Mouse (Mus musculus): ENCODE data around the gene AI593442. TPM values are rescaled to one million over a fixed set of nuclear protein-coding genes. Genes with fewer than 3 reads are reported as not detected.
A peak's percentile ranks its signal among the peaks of the same experiment; 100 is the strongest.

Gene AI593442
- total and polyA plus RNA-seq, 2 experiments, result not detected

- 1% methylated on average over 28 of the region's 28 CpGs for WGBS
- Histone ChIP-seq H3K9ac (ENCODE audit: low read depth, low read length) (no peak overlapping the region), H3K4me3 (ENCODE audit: insufficient read depth, low read depth, low read length) (no peak overlapping the region), H3K79me2 (ENCODE audit: control insufficient read depth, insufficient read depth, low read length) (no peaks in the 10 kb centered on the region), H3K36me3 (ENCODE audit: control insufficient read depth, insufficient read depth, low read length) (no peaks in the 10 kb centered on the region), H3K27me3 (ENCODE audit: control insufficient read depth, insufficient read depth, low read length) (peaks cover 13% of the 10 kb centered on the region; the same call in 1 of the 2 replicates), H3K4me1 (ENCODE audit: control insufficient read depth, insufficient read depth, low read length) (no peaks in the 10 kb centered on the region; the same call in 1 of the 2 replicates), H3K27ac (replicated peaks; ENCODE audit: insufficient read depth, low read depth, low read length) (no peak overlapping the region)
- no peak for TF ChIP-seq CTCF (IDR thresholded peaks at IDR 0.05; ENCODE audit: low read depth, low read length)
- TF ChIP-seq POLR2A (IDR thresholded peaks at IDR 0.05; ENCODE audit: extremely low read depth, insufficient read depth, low read length), result no peak
- no peak for DNase-seq (ENCODE audit: extremely low read depth, low read depth, low spot score)
Observed at GRCm38 (mm10) chr9:52678179-52678838, 1.3 kb downstream of the AI593442 start.

DNA sequence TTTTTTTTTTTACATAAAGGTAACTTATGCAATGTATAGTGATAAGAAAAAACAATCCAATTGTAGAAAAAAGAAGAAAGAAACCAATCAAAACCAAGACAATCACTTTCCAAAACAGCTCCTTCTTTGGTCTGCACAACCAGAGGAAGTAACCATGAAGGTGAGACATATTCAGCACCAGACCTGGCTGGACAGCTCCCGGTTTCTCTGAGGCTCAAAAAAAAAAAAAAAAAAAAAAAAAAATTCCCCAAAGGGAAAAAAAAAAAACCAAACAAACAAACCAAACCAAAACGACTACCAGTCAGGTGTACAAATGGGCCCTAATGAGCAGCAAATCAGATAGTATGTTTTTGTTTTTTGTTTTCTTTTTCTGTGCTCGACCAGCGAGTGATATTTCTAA, 3.0 kb downstream of the AI593442 start:
- DNase-seq (ENCODE audit: extremely low read depth, low read depth, low spot score), result peak; percentile 8
- Histone ChIP-seq H3K4me3 (ENCODE audit: insufficient read depth, low read depth, low read length) (no peak overlapping the region), H3K9ac (ENCODE audit: low read depth, low read length) (no peak overlapping the region), H3K27me3 (ENCODE audit: control insufficient read depth, insufficient read depth, low read length) (peaks cover 13% of the 10 kb centered on the region; the same call in 1 of the 2 replicates), H3K4me1 (ENCODE audit: control insufficient read depth, insufficient read depth, low read length) (no peaks in the 10 kb centered on the region; the same call in 1 of the 2 replicates), H3K36me3 (ENCODE audit: control insufficient read depth, insufficient read depth, low read length) (no peaks in the 10 kb centered on the region), H3K79me2 (ENCODE audit: control insufficient read depth, insufficient read depth, low read length) (no peaks in the 10 kb centered on the region), H3K27ac (replicated peaks; ENCODE audit: insufficient read depth, low read depth, low read length) (no peak overlapping the region)
- 27% methylated on average over 4 of the region's 4 CpGs for WGBS
- TF ChIP-seq CTCF (IDR thresholded peaks at IDR 0.05; ENCODE audit: low read depth, low read length) (no peak), POLR2A (IDR thresholded peaks at IDR 0.05; ENCODE audit: extremely low read depth, insufficient read depth, low read length) (no peak)

- Histone ChIP-seq H3K79me2 (ENCODE audit: control insufficient read depth, insufficient read depth, low read length) (no peaks in the 10 kb centered on the region), H3K27me3 (ENCODE audit: control insufficient read depth, insufficient read depth, low read length) (peaks cover 13% of the 10 kb centered on the region; the same call in 1 of the 2 replicates), H3K4me3 (ENCODE audit: insufficient read depth, low read depth, low read length) (no peak overlapping the region), H3K36me3 (ENCODE audit: control insufficient read depth, insufficient read depth, low read length) (no peaks in the 10 kb centered on the region), H3K9ac (ENCODE audit: low read depth, low read length) (no peak overlapping the region), H3K4me1 (ENCODE audit: control insufficient read depth, insufficient read depth, low read length) (no peaks in the 10 kb centered on the region; the same call in 1 of the 2 replicates), H3K27ac (replicated peaks; ENCODE audit: insufficient read depth, low read depth, low read length) (no peak overlapping the region)
- no peak for TF ChIP-seq CTCF (IDR thresholded peaks at IDR 0.05; ENCODE audit: low read depth, low read length)
- no peak for TF ChIP-seq POLR2A (IDR thresholded peaks at IDR 0.05; ENCODE audit: extremely low read depth, insufficient read depth, low read length)
- no peak for DNase-seq (ENCODE audit: extremely low read depth, low read depth, low spot score)
- 57% methylated on average over 3 of the region's 3 CpGs for WGBS
Observed at GRCm38 (mm10) chr9:52675937-52676336, 3.6 kb downstream of the AI593442 start.

DNA sequence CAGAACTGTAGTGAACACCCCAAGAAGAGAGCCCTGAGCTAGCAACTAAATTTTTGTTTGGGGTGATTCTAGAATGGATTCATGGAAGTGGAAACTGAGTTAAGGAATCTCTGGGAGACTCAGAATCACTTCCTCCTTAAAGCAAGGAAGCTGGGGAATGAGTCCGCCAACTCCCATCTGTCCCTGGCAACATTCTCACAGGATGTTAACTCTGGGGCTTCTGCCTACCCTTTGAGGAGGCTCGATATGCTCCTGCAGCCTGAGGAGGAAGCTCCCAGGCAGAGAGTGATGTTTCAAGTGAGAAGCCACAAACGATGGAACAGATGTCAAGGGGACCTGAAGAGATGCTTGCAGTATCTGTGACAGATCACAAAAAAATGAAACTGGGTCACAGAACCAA, 18.2 kb downstream of the AI593442 start:
- no peak overlapping the region for H3K4me3 ChIP-seq (ENCODE audit: insufficient read depth, low read depth, low read length)
- WGBS, result 60% methylated on average over 3 of the region's 3 CpGs
- peaks cover 2% of the 10 kb centered on the region; the same call in 1 of the 2 replicates for H3K27me3 ChIP-seq (ENCODE audit: control insufficient read depth, insufficient read depth, low read length)
- TF ChIP-seq CTCF (IDR thresholded peaks at IDR 0.05; ENCODE audit: low read depth, low read length), result no peak
- no peaks in the 10 kb centered on the region for H3K36me3 ChIP-seq (ENCODE audit: control insufficient read depth, insufficient read depth, low read length)
- no peak overlapping the region for H3K9ac ChIP-seq (ENCODE audit: low read depth, low read length)
- H3K27ac ChIP-seq (replicated peaks; ENCODE audit: insufficient read depth, low read depth, low read length), result no peak overlapping the region
- no peak for DNase-seq (ENCODE audit: extremely low read depth, low read depth, low spot score)
- H3K4me1 ChIP-seq (ENCODE audit: control insufficient read depth, insufficient read depth, low read length), result no peaks in the 10 kb centered on the region
- no peaks in the 10 kb centered on the region for H3K79me2 ChIP-seq (ENCODE audit: control insufficient read depth, insufficient read depth, low read length)

GRCm38 (mm10) chr9:52650341-52650951, 29.1 kb downstream of the AI593442 start:
- no peak for TF ChIP-seq CTCF (IDR thresholded peaks at IDR 0.05; ENCODE audit: low read depth, low read length)
- no peak for TF ChIP-seq POLR2A (IDR thresholded peaks at IDR 0.05; ENCODE audit: extremely low read depth, insufficient read depth, low read length)
- WGBS, result 73% methylated on average over 5 of the region's 5 CpGs
- H3K9ac ChIP-seq (ENCODE audit: low read depth, low read length), result no peak overlapping the region
- H3K36me3 ChIP-seq (ENCODE audit: control insufficient read depth, insufficient read depth, low read length), result no peaks in the 10 kb centered on the region
- H3K79me2 ChIP-seq (ENCODE audit: control insufficient read depth, insufficient read depth, low read length), result no peaks in the 10 kb centered on the region
- H3K27ac ChIP-seq (replicated peaks; ENCODE audit: insufficient read depth, low read depth, low read length), result no peak overlapping the region
- DNase-seq (ENCODE audit: extremely low read depth, low read depth, low spot score), result no peak
- no peak overlapping the region for H3K4me3 ChIP-seq (ENCODE audit: insufficient read depth, low read depth, low read length)
- no peaks in the 10 kb centered on the region for H3K4me1 ChIP-seq (ENCODE audit: control insufficient read depth, insufficient read depth, low read length)
- H3K27me3 ChIP-seq (ENCODE audit: control insufficient read depth, insufficient read depth, low read length), result no peaks in the 10 kb centered on the region

GRCm38 (mm10) chr9:52645312-52645711, 34.3 kb downstream of the AI593442 start:
- no peak overlapping the region for H3K27ac ChIP-seq (replicated peaks; ENCODE audit: insufficient read depth, low read depth, low read length)
- H3K4me1 ChIP-seq (ENCODE audit: control insufficient read depth, insufficient read depth, low read length), result no peaks in the 10 kb centered on the region
- no peaks in the 10 kb centered on the region for H3K36me3 ChIP-seq (ENCODE audit: control insufficient read depth, insufficient read depth, low read length)
- TF ChIP-seq CTCF (IDR thresholded peaks at IDR 0.05; ENCODE audit: low read depth, low read length) (no peak), POLR2A (IDR thresholded peaks at IDR 0.05; ENCODE audit: extremely low read depth, insufficient read depth, low read length) (no peak)
- no peaks in the 10 kb centered on the region for H3K79me2 ChIP-seq (ENCODE audit: control insufficient read depth, insufficient read depth, low read length)
- H3K9ac ChIP-seq (ENCODE audit: low read depth, low read length), result no peak overlapping the region
- WGBS, result 79% methylated on average over 2 of the region's 2 CpGs
- DNase-seq (ENCODE audit: extremely low read depth, low read depth, low spot score), result no peak
- H3K27me3 ChIP-seq (ENCODE audit: control insufficient read depth, insufficient read depth, low read length), result no peaks in the 10 kb centered on the region
- no peak overlapping the region for H3K4me3 ChIP-seq (ENCODE audit: insufficient read depth, low read depth, low read length)
